Mouse (Mus musculus): ENCODE measurements around the gene Gsto2.
"Not testable (repeated sequence)": the region's sequence is repeated elsewhere in the genome, so short reads cannot be mapped to it uniquely, and the experiment has no call there.

Gene Gsto2

GRCm38 (mm10) chr19:47865353-47865947 is at the start of gene Gsto2:
Gene Gsto2 (plus strand): TSS chr19:47865534.
- peak; percentile 86 for DNase-seq (ENCODE audit: low read depth)

DNA sequence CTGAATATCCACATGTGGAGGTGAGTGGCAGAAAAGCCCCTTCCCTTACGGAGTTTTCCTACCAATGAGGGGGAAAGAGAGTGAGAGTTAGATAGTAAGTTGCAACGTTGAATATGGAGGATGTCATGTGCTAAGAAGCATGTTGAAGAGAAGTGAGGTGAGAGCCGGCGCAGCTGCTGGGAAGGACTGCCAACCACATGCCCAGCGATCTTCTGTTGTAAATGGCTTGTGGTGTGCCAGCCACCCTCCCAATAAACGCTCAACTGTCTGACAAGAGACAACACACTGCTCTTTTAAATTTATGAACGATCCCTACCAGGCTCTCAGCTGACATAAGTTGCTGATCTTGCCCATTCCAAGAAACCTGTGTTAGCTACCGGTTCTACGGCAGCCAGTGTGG is 47.6 kb upstream of the Gsto2 start:
- DNase-seq (ENCODE audit: low read depth), result no peak

DNA sequence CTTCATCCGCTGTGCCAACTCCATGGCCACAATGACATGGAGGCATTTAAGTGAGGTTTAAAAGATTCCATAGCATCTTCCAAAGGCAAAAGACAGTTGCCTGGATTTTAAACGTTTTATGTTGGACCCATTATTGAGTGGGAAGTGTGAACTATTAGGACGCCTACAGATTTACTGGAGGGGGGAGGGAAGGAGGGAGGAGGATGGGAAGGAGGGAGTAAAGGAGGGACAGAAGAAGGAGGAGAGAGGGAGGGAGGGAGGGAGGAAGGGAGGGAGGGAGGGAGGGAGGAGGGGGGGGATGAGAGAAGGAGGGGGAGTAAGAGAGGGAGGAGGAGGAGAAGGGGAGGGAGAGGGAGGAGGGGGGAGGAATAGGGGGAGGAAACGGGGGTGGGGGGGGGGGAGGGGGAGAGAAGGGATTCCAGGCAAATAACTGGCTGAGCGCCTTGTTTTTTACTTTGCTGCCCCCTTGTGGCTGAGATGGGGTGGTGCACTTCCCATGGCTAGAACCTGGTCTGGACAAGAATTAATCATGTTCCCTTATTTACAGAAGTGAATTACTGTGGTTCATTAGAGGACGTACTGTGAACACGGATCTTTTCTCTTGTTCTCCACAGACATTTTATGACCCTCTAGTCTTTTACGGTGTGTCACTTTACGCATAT is 44.4 kb upstream of the Gsto2 start:
- peak; percentile 59 for DNase-seq (ENCODE audit: low read depth)

- DNase-seq (ENCODE audit: low read depth), result no peak
Measured at GRCm38 (mm10) chr19:47821494-47821872, 43.9 kb upstream of the Gsto2 start.

GRCm38 (mm10) chr19:47822143-47822796 is 43.1 kb upstream of the Gsto2 start:
- no peak for DNase-seq (ENCODE audit: low read depth)

- no peak for DNase-seq (ENCODE audit: low read depth)
Measured at GRCm38 (mm10) chr19:47824026-47824425, 41.3 kb upstream of the Gsto2 start.

DNA sequence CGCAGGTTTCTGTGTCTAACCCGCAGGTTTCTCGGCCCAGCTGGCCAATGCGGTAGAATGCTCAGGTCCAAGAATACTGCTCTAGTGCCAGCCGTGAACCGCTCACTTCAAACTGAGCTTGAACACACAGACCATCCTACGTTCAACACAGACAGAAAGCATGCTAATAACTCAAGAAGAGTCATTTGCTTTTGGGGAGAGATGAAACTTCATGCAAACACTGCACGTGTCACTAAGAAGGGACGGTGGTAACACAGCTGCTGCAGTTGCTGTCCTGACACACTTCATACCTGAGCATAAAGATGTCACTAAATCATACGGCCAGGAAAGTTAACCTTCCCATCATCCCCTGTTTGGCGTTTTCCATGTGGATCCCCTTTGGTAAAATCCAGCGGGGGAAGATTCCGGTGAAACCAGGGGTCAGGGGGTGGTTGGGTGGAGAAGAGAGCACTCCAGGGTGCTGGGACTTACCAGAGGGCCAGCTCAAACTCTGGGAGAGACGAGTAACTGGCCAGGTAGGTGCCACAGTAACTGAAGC is 35.4 kb upstream of the Gsto2 start:
- DNase-seq (ENCODE audit: low read depth), result no peak

GRCm38 (mm10) chr19:47831111-47831510 is 34.2 kb upstream of the Gsto2 start:
- no peak for DNase-seq (ENCODE audit: low read depth)

- no peak for DNase-seq (ENCODE audit: low read depth)
Measured at GRCm38 (mm10) chr19:47832316-47832715, 33.0 kb upstream of the Gsto2 start.

DNA sequence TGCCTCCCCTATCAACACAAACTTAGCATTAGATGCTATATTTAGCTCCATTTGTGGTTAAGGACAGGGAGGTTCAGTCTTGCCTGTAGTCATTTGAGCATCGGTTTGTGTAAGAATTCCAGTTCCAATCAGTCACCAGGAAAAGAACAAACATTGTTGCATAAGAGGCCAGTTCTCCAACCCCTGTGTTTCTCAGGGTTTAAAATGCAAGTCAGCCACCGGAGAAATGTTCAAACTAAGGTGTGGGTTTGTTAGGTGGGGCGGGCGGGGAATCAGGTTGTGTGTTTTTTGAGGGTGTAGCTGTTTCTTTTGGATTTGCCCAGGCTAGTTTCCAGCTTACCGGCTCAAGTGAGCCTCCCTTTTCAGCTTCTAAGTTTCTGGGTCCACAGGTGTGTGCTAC is 30.7 kb upstream of the Gsto2 start:
- no peak for DNase-seq (ENCODE audit: low read depth)

- DNase-seq (ENCODE audit: low read depth), result no peak
Measured at GRCm38 (mm10) chr19:47835776-47836175, 29.6 kb upstream of the Gsto2 start.

- DNase-seq (ENCODE audit: low read depth), result peak; percentile 49
Measured at GRCm38 (mm10) chr19:47836701-47837526, 28.4 kb upstream of the Gsto2 start.

GRCm38 (mm10) chr19:47837527-47837901 is 27.8 kb upstream of the Gsto2 start:
- DNase-seq (ENCODE audit: low read depth), result no peak

DNA sequence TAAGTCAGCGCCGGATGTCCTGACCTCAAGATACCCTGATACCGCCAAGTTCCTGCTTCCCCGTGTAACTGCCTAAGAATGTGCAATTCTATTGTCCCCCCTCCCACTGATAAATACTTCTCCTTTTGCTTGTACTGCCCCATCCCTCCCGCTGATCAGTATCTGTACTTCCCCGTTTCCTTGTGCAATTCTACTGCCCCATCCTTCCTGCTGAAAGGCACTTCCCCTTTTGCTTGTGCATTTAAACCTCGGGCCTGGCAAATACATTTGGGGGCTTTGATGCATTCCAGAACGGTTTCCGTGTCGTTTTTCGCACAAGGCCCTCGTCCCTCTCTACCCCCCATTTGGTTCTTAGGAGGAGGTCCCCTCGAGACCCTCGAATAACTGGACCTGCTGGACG is 24.1 kb upstream of the Gsto2 start:
- not testable (repeated sequence) for DNase-seq (ENCODE audit: low read depth)

DNA sequence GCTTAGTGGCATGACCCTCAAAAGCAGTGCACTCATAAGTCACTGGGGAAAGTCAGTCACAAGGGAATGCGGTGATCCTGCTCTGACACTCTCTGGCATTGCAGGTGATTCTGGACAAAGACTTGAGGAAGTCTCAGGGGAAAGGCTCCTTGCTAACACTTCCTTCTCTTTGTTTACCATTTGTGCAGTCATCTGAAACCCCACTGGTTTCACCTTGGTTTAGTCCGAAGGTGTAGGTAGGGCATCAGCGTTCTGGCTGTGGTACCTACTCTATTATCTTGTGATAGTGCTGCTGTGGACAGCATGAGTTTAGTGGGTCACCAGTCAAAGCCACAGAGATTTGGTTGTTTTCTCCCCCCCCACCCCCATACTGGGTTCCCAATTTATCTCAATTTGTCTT is 15.6 kb upstream of the Gsto2 start:
- no peak for DNase-seq (ENCODE audit: low read depth)

GRCm38 (mm10) chr19:47852131-47852530 is 13.2 kb upstream of the Gsto2 start:
- DNase-seq (ENCODE audit: low read depth), result not testable (repeated sequence)

GRCm38 (mm10) chr19:47853053-47853452 is 12.3 kb upstream of the Gsto2 start:
- DNase-seq (ENCODE audit: low read depth), result no peak

DNA sequence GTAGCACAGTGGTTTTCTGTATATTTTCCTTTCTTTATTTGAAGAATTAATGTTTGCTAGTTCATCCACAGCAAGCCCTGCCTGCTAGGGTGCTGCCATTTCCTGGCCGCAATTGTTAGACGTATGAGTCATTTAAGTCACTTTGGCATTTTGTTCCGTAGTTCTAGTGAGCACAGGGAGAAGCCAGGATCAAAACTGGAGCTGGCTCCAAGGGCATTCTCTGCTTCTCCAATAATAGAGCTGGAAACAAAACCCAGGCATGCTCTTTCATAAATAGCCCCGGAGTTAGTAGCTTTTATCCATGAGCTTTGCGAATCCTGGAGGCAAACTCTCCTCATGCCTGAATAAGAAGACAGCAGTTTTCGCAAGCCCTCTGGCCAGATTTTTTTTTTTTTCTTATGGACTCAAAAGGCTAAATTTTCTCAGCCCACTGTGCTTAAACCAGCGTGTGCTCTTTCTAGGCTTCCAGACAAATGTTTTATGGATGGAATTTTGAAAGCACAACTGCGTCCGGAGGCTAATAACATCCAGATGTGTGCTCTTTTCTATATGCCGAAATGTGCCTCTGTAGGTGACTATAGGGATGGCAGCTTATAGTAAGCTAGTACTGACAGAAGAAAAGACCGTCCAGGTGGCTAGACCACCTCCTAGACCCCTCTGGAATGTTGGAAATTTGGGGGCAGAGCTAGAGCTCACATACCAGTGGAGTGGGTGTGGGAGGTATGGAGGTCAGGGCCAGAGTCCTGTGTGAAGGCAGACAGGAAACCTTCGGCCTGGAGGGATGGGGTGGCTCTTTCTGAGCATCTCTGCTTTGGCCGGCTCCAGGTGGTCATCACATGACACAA is 11.2 kb upstream of the Gsto2 start:
- DNase-seq (ENCODE audit: low read depth), result no peak

GRCm38 (mm10) chr19:47854796-47855783 is 10.2 kb upstream of the Gsto2 start, which contains the start of gene Gsto1:
Gene Gsto1 (plus strand): TSS chr19:47854970.
- DNase-seq (ENCODE audit: low read depth), result peak; percentile 59

Measured in c-Kit-positive CD71-negative TER-119-negative erythroid progenitor cells, embryonic 14.5 days (primary cell).